Mouse (Mus musculus): ENCODE measurements around the gene Amd1. TPM values are rescaled to one million over a fixed set of nuclear protein-coding genes. Genes with fewer than 3 reads are reported as not detected.

Gene Amd1
- polyA plus RNA-seq, 1 experiment from 2014 or later: 64.6 TPM

GRCm38 (mm10) chr10:40263691-40264090, 38.3 kb downstream of the Amd1 start:
- 81% methylated on average over 4 of the region's 4 CpGs for WGBS (ENCODE audit: insufficient replicate concordance)
- Histone ChIP-seq H3K4me1 (ENCODE audit: control insufficient read depth, insufficient read depth, low read length) (no peaks in the 10 kb centered on the region), H3K4me2 (no peak overlapping the region), H3K9ac (ENCODE audit: low read depth, low read length) (no peak overlapping the region), H3K4me3 (ENCODE audit: low read depth, low read length) (no peak overlapping the region), H3K27ac (ENCODE audit: low read depth, low read length) (no peak overlapping the region), H3K9me3 (replicated peaks; ENCODE audit: control insufficient read depth, low read length) (no peaks in the 10 kb centered on the region), H3K36me3 (ENCODE audit: control insufficient read depth, insufficient read depth, low read length) (no peaks in the 10 kb centered on the region), H3K27me3 (ENCODE audit: control insufficient read depth, insufficient read depth, low read length) (no peaks in the 10 kb centered on the region)
- no peak for ATAC-seq (replicated peaks; ENCODE audit: insufficient number of reproducible peaks, low FRiP score, low TSS enrichment)

DNA sequence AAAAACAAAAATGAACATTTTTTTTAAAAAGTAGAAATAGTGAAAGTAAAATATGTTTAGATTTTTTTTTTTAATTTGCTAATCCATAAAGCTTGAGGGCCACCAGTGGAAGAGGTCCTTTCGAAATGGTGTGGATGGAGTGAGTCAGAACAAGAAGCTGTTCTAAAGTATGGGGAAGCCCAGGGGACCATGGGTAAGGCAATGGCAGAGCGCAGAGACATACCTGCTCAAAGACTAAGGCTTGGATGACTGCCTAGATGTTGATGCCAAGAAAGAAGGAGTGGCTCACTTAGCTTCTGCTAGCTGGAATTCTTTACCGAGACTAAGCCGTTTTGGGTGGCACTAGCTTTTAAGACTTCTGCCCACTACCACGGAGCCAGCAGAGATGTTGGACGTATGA, 39.8 kb downstream of the Amd1 start:
- H3K27me3 ChIP-seq (ENCODE audit: control insufficient read depth, insufficient read depth, low read length): no peaks in the 10 kb centered on the region
- H3K36me3 ChIP-seq (ENCODE audit: control insufficient read depth, insufficient read depth, low read length): no peaks in the 10 kb centered on the region
- H3K4me1 ChIP-seq (ENCODE audit: control insufficient read depth, insufficient read depth, low read length): no peaks in the 10 kb centered on the region
- H3K9me3 ChIP-seq (replicated peaks; ENCODE audit: control insufficient read depth, low read length): no peaks in the 10 kb centered on the region
- H3K27ac ChIP-seq (ENCODE audit: low read depth, low read length): no peak overlapping the region
- 77% methylated on average over 6 of the region's 6 CpGs for WGBS (ENCODE audit: insufficient replicate concordance)
- H3K9ac ChIP-seq (ENCODE audit: low read depth, low read length): no peak overlapping the region
- no peak overlapping the region for H3K4me2 ChIP-seq
- no peak for ATAC-seq (replicated peaks; ENCODE audit: insufficient number of reproducible peaks, low FRiP score, low TSS enrichment)
- H3K4me3 ChIP-seq (ENCODE audit: low read depth, low read length): no peak overlapping the region

DNA sequence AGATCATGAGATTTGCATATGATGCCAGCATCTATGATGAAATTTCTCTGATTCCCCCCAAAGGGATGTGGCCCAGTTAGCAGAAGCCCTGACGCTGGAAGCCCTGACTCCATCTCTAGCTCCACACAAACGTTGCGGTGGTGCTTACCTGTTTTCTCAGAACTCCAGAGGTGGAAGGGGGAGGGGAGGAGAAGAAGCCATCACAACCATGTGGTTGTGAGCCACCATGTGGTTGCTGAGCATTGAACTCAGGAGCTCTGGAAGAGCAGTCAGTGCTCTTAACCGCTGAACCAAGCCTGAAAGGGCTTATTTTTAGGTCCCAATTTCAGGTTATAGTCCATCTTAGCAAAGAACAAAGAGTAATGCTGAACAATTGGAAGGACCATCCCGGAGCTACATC, 41.7 kb downstream of the Amd1 start:
- no peak for ATAC-seq (replicated peaks; ENCODE audit: insufficient number of reproducible peaks, low FRiP score, low TSS enrichment)
- Histone ChIP-seq H3K4me3 (ENCODE audit: low read depth, low read length) (no peak overlapping the region), H3K4me1 (ENCODE audit: control insufficient read depth, insufficient read depth, low read length) (peaks cover 4% of the 10 kb centered on the region), H3K27ac (ENCODE audit: low read depth, low read length) (no peak overlapping the region), H3K4me2 (no peak overlapping the region), H3K9ac (ENCODE audit: low read depth, low read length) (no peak overlapping the region), H3K9me3 (replicated peaks; ENCODE audit: control insufficient read depth, low read length) (no peaks in the 10 kb centered on the region), H3K27me3 (ENCODE audit: control insufficient read depth, insufficient read depth, low read length) (no peaks in the 10 kb centered on the region), H3K36me3 (ENCODE audit: control insufficient read depth, insufficient read depth, low read length) (no peaks in the 10 kb centered on the region; the same call in 1 of the 2 replicates)
- WGBS (ENCODE audit: insufficient replicate concordance): 43% methylated on average over 5 of the region's 5 CpGs

- no peak overlapping the region for H3K27ac ChIP-seq (ENCODE audit: low read depth, low read length)
- ATAC-seq (replicated peaks; ENCODE audit: insufficient number of reproducible peaks, low FRiP score, low TSS enrichment): no peak
- H3K9me3 ChIP-seq (replicated peaks; ENCODE audit: control insufficient read depth, low read length): no peaks in the 10 kb centered on the region
- H3K4me2 ChIP-seq: peak overlapping the region; percentile 27
- H3K27me3 ChIP-seq (ENCODE audit: control insufficient read depth, insufficient read depth, low read length): no peaks in the 10 kb centered on the region
- H3K36me3 ChIP-seq (ENCODE audit: control insufficient read depth, insufficient read depth, low read length): no peaks in the 10 kb centered on the region; the same call in 1 of the 2 replicates
- H3K9ac ChIP-seq (ENCODE audit: low read depth, low read length): no peak overlapping the region
- H3K4me1 ChIP-seq (ENCODE audit: control insufficient read depth, insufficient read depth, low read length): peaks cover 4% of the 10 kb centered on the region
- no peak overlapping the region for H3K4me3 ChIP-seq (ENCODE audit: low read depth, low read length)
- 12% methylated on average over 8 of the region's 8 CpGs for WGBS (ENCODE audit: insufficient replicate concordance)
These were observed 42.4 kb downstream of the Amd1 start for GRCm38 (mm10) chr10:40259542-40259941.

DNA sequence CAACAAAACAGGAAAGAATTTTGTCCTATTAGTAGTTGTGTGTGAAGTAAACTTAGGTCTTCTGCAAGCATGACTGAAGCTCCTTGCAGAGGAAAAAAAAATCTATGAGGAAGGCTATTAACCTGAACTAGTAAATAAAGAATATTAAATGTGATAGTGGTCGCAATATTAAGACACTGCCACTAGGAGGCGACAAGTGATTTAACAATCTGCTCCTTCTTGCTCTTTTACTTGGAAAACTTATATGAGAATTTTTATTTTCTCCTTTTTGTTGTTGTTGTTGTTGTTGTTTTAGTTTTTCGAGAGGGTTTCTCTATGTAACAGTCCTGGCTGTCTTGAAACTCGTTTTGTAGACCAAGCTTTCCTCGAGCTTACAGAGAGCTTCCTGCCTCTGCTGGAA, 43.0 kb downstream of the Amd1 start:
- Histone ChIP-seq H3K36me3 (ENCODE audit: control insufficient read depth, insufficient read depth, low read length) (peaks cover 2% of the 10 kb centered on the region; the same call in 1 of the 2 replicates), H3K4me1 (ENCODE audit: control insufficient read depth, insufficient read depth, low read length) (peaks cover 4% of the 10 kb centered on the region), H3K9ac (ENCODE audit: low read depth, low read length) (peak overlapping the region; percentile 90; the same call in 1 of the 2 replicates), H3K9me3 (replicated peaks; ENCODE audit: control insufficient read depth, low read length) (no peaks in the 10 kb centered on the region), H3K4me2 (peak overlapping the region; percentile 89), H3K27ac (ENCODE audit: low read depth, low read length) (peak overlapping the region; percentile 95), H3K4me3 (ENCODE audit: low read depth, low read length) (peak overlapping the region; percentile 73; the same call in 1 of the 2 replicates), H3K27me3 (ENCODE audit: control insufficient read depth, insufficient read depth, low read length) (no peaks in the 10 kb centered on the region)
- 7% methylated on average over 5 of the region's 5 CpGs for WGBS (ENCODE audit: insufficient replicate concordance)
- ATAC-seq (replicated peaks; ENCODE audit: insufficient number of reproducible peaks, low FRiP score, low TSS enrichment): no peak

- peak overlapping the region; percentile 73 for H3K4me3 ChIP-seq (ENCODE audit: low read depth, low read length)
- H3K27me3 ChIP-seq (ENCODE audit: control insufficient read depth, insufficient read depth, low read length): no peaks in the 10 kb centered on the region
- peaks cover 6% of the 10 kb centered on the region for H3K36me3 ChIP-seq (ENCODE audit: control insufficient read depth, insufficient read depth, low read length)
- H3K9ac ChIP-seq (ENCODE audit: low read depth, low read length): peak overlapping the region; percentile 90; the same call in 1 of the 2 replicates
- peak overlapping the region; percentile 95 for H3K27ac ChIP-seq (ENCODE audit: low read depth, low read length)
- 0% methylated on average over 12 of the region's 12 CpGs for WGBS (ENCODE audit: insufficient replicate concordance)
- H3K9me3 ChIP-seq (replicated peaks; ENCODE audit: control insufficient read depth, low read length): no peaks in the 10 kb centered on the region
- peaks cover 4% of the 10 kb centered on the region for H3K4me1 ChIP-seq (ENCODE audit: control insufficient read depth, insufficient read depth, low read length)
- peak overlapping the region; percentile 89 for H3K4me2 ChIP-seq
- peak; percentile 71 for ATAC-seq (replicated peaks; ENCODE audit: insufficient number of reproducible peaks, low FRiP score, low TSS enrichment)
These were observed 43.5 kb downstream of the Amd1 start for GRCm38 (mm10) chr10:40258401-40258966.

GRCm38 (mm10) chr10:40257414-40258255, 44.4 kb downstream of the Amd1 start, which contains the start of gene Gtf3c6:
Gene Gtf3c6 (minus strand): TSS chr10:40258108.
- peak; percentile 47; the same call in 1 of the 2 replicates for ATAC-seq (replicated peaks; ENCODE audit: insufficient number of reproducible peaks, low FRiP score, low TSS enrichment)
- Histone ChIP-seq H3K9me3 (replicated peaks; ENCODE audit: control insufficient read depth, low read length) (no peaks in the 10 kb centered on the region), H3K4me1 (ENCODE audit: control insufficient read depth, insufficient read depth, low read length) (peaks cover 4% of the 10 kb centered on the region), H3K4me2 (peak within 1 kb of the TSS; percentile 89), H3K4me3 (ENCODE audit: low read depth, low read length) (peak within 1 kb of the TSS; percentile 73), H3K27me3 (ENCODE audit: control insufficient read depth, insufficient read depth, low read length) (no peaks in the 10 kb centered on the region), H3K27ac (ENCODE audit: low read depth, low read length) (peak within 1 kb of the TSS; percentile 95), H3K9ac (ENCODE audit: low read depth, low read length) (peak within 1 kb of the TSS; percentile 90), H3K36me3 (ENCODE audit: control insufficient read depth, insufficient read depth, low read length) (peaks cover 11% of the 10 kb centered on the region)
- under 1% methylated on average over 43 of the region's 43 CpGs for WGBS (ENCODE audit: insufficient replicate concordance)

DNA sequence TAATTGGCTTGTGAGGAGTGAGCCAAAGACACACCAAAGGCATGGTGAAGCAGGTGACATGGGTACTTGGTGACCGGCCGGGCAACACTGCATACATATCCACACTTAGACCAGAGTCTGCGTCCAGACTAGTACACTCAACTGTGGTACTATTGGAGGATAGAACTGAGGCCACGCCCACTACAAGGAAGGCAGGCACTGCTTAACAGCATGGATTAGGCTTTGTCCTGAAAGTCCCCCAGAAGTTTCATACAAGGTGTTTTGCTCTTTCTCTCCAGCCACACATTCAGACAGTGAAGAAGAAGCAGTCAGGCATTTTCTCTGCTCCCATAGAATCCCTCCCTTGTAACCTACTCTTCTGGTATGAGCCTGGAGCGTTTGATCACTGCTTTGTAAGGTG, 45.3 kb downstream of the Amd1 start:
- Histone ChIP-seq H3K36me3 (ENCODE audit: control insufficient read depth, insufficient read depth, low read length) (peaks cover 11% of the 10 kb centered on the region), H3K4me3 (ENCODE audit: low read depth, low read length) (peak overlapping the region; percentile 73), H3K9ac (ENCODE audit: low read depth, low read length) (peak overlapping the region; percentile 90), H3K9me3 (replicated peaks; ENCODE audit: control insufficient read depth, low read length) (no peaks in the 10 kb centered on the region), H3K27ac (ENCODE audit: low read depth, low read length) (peak overlapping the region; percentile 95), H3K4me2 (peak overlapping the region; percentile 89), H3K4me1 (ENCODE audit: control insufficient read depth, insufficient read depth, low read length) (peaks cover 4% of the 10 kb centered on the region), H3K27me3 (ENCODE audit: control insufficient read depth, insufficient read depth, low read length) (no peaks in the 10 kb centered on the region)
- WGBS (ENCODE audit: insufficient replicate concordance): 5% methylated on average over 5 of the region's 5 CpGs
- peak; percentile 71 for ATAC-seq (replicated peaks; ENCODE audit: insufficient number of reproducible peaks, low FRiP score, low TSS enrichment)
